Mouse (Mus musculus): ENCODE results near the gene Tagap. TPM values are rescaled to one million over a fixed set of nuclear protein-coding genes. Genes with fewer than 3 reads are reported as not detected.

Gene Tagap
- polyA plus RNA-seq (2014; fragmentation: Nextera tagmentation; extraction: Ambion mirVana), result 0.48 and 0.53 TPM in 2 replicates

- no peak within 1 kb of the TSS for H3K4me3 ChIP-seq (ENCODE audit: low read depth, low read length)
- no peaks in the 10 kb centered on the region for H3K9me3 ChIP-seq (ENCODE audit: control insufficient read depth, low read length)
- DNase-seq (ENCODE audit: low spot score) (no peak), ATAC-seq (replicated peaks; ENCODE audit: low FRiP score) (no peak)
- no peak within 1 kb of the TSS for H3K9ac ChIP-seq (ENCODE audit: low read depth, low read length)
- WGBS, result 51% methylated on average over 13 of the region's 13 CpGs
- H3K4me2 ChIP-seq, result no peak within 1 kb of the TSS
- H3K27ac ChIP-seq (ENCODE audit: low read depth, low read length), result no peak within 1 kb of the TSS
- H3K36me3 ChIP-seq (ENCODE audit: control insufficient read depth, insufficient read depth, low read length), result no peaks in the 10 kb centered on the region
- no peaks in the 10 kb centered on the region for H3K27me3 ChIP-seq (replicated peaks; ENCODE audit: control insufficient read depth, insufficient read depth, low read length)
- H3K4me1 ChIP-seq (replicated peaks; ENCODE audit: control insufficient read depth, insufficient read depth, low read length), result no peaks in the 10 kb centered on the region; the same call in 1 of the 2 replicates
Observed at GRCm38 (mm10) chr17:7925413-7926160, at the start of gene Tagap. Gene Tagap (plus strand): TSS chr17:7926000.

GRCm38 (mm10) chr17:7876541-7876940 is 49.3 kb upstream of the Tagap start:
- ATAC-seq (replicated peaks; ENCODE audit: low FRiP score), result no peak
- no peak overlapping the region for H3K9ac ChIP-seq (ENCODE audit: low read depth, low read length)
- peaks cover 4% of the 10 kb centered on the region; the same call in 1 of the 2 replicates for H3K4me1 ChIP-seq (replicated peaks; ENCODE audit: control insufficient read depth, insufficient read depth, low read length)
- no peak for DNase-seq (ENCODE audit: low spot score)
- H3K27ac ChIP-seq (ENCODE audit: low read depth, low read length), result no peak overlapping the region
- H3K9me3 ChIP-seq (ENCODE audit: control insufficient read depth, low read length), result no peaks in the 10 kb centered on the region
- WGBS, result 88% methylated on average over 13 of the region's 13 CpGs
- H3K4me3 ChIP-seq (ENCODE audit: low read depth, low read length), result no peak overlapping the region
- no peak overlapping the region for H3K4me2 ChIP-seq
- H3K36me3 ChIP-seq (ENCODE audit: control insufficient read depth, insufficient read depth, low read length), result no peaks in the 10 kb centered on the region
- H3K27me3 ChIP-seq (replicated peaks; ENCODE audit: control insufficient read depth, insufficient read depth, low read length), result no peaks in the 10 kb centered on the region

DNA sequence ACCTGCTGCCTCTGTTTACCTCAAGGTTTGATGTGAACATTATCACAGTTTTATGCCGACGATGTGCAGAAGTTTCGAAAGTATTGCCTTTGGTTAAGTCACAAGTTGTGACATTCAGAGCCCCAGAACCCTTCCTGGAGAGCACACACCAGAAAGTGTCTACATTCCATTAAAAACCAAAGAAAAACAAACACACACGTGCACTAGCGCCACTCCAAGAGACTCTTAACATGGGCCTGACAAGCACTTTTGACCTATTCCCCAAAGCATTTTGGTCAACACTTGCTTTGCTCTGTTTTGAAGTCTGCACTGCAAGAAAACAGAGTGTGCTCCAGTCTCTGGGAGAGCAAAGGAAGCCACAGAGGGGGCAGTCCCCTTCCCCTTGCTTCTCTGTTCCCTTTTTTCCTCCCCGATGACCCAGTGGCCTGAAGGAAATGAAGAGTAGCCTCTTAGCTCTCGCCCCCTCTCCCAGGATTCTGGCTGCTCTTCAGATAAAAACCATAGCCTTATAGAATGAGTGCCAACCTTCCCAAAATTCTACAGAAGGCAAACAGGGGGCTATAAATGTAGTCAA is 48.5 kb upstream of the Tagap start:
- DNase-seq (ENCODE audit: low spot score) (no peak), ATAC-seq (replicated peaks; ENCODE audit: low FRiP score) (no peak)
- no peak overlapping the region for H3K9ac ChIP-seq (ENCODE audit: low read depth, low read length)
- no peak overlapping the region for H3K27ac ChIP-seq (ENCODE audit: low read depth, low read length)
- H3K4me3 ChIP-seq (ENCODE audit: low read depth, low read length), result no peak overlapping the region
- no peaks in the 10 kb centered on the region for H3K36me3 ChIP-seq (ENCODE audit: control insufficient read depth, insufficient read depth, low read length)
- H3K4me1 ChIP-seq (replicated peaks; ENCODE audit: control insufficient read depth, insufficient read depth, low read length), result peaks cover 4% of the 10 kb centered on the region; the same call in 1 of the 2 replicates
- no peaks in the 10 kb centered on the region for H3K9me3 ChIP-seq (ENCODE audit: control insufficient read depth, low read length)
- 39% methylated on average over 7 of the region's 7 CpGs for whole genome bisulfite sequencing
- H3K4me2 ChIP-seq, result no peak overlapping the region
- H3K27me3 ChIP-seq (replicated peaks; ENCODE audit: control insufficient read depth, insufficient read depth, low read length), result no peaks in the 10 kb centered on the region

DNA sequence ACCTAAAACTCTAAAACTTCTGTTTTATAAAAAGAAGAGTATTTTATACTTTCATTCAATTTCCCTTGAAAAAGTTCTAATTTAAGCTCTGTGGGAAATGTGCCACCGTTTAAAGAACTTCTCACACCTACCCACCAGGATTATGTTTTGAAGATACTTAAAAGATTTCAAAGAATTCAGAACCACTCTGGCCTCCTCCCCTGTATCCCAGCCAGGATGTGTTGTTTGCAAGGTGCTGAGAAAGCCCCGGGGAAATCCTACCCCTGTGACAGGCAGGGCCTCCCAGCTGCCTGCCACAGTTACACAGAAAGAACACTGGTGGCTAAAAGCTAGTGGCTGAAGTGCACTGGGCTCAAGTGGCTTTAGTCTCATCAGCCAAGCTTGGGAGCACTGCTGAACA is 47.9 kb upstream of the Tagap start:
- Histone ChIP-seq H3K4me3 (ENCODE audit: low read depth, low read length) (no peak overlapping the region), H3K9ac (ENCODE audit: low read depth, low read length) (no peak overlapping the region), H3K27ac (ENCODE audit: low read depth, low read length) (no peak overlapping the region), H3K4me2 (no peak overlapping the region), H3K36me3 (ENCODE audit: control insufficient read depth, insufficient read depth, low read length) (no peaks in the 10 kb centered on the region), H3K9me3 (ENCODE audit: control insufficient read depth, low read length) (no peaks in the 10 kb centered on the region), H3K4me1 (replicated peaks; ENCODE audit: control insufficient read depth, insufficient read depth, low read length) (peaks cover 4% of the 10 kb centered on the region; the same call in 1 of the 2 replicates), H3K27me3 (replicated peaks; ENCODE audit: control insufficient read depth, insufficient read depth, low read length) (no peaks in the 10 kb centered on the region)
- ATAC-seq (replicated peaks; ENCODE audit: low FRiP score) (no peak), DNase-seq (ENCODE audit: low spot score) (no peak)
- WGBS, result 47% methylated on average over 2 of the region's 2 CpGs

GRCm38 (mm10) chr17:7879529-7879928 is 46.3 kb upstream of the Tagap start:
- no peaks in the 10 kb centered on the region for H3K36me3 ChIP-seq (ENCODE audit: control insufficient read depth, insufficient read depth, low read length)
- 71% methylated on average over 4 of the region's 4 CpGs for WGBS
- DNase-seq (ENCODE audit: low spot score), result no peak
- H3K27me3 ChIP-seq (replicated peaks; ENCODE audit: control insufficient read depth, insufficient read depth, low read length), result no peaks in the 10 kb centered on the region
- H3K4me2 ChIP-seq, result no peak overlapping the region
- no peak overlapping the region for H3K27ac ChIP-seq (ENCODE audit: low read depth, low read length)
- H3K9ac ChIP-seq (ENCODE audit: low read depth, low read length), result no peak overlapping the region
- H3K4me3 ChIP-seq (ENCODE audit: low read depth, low read length), result no peak overlapping the region
- no peaks in the 10 kb centered on the region for H3K9me3 ChIP-seq (ENCODE audit: control insufficient read depth, low read length)
- ATAC-seq (replicated peaks; ENCODE audit: low FRiP score), result no peak
- peaks cover 4% of the 10 kb centered on the region; the same call in 1 of the 2 replicates for H3K4me1 ChIP-seq (replicated peaks; ENCODE audit: control insufficient read depth, insufficient read depth, low read length)

- Histone ChIP-seq H3K27me3 (replicated peaks; ENCODE audit: control insufficient read depth, insufficient read depth, low read length) (no peaks in the 10 kb centered on the region), H3K9ac (ENCODE audit: low read depth, low read length) (no peak overlapping the region)
- 88% methylated on average over 11 of the region's 11 CpGs for WGBS
Observed at GRCm38 (mm10) chr17:7883126-7883525, 42.7 kb upstream of the Tagap start.

GRCm38 (mm10) chr17:7884606-7885005 is 41.2 kb upstream of the Tagap start:
- no peak for DNase-seq (ENCODE audit: low spot score)
- H3K9me3 ChIP-seq (ENCODE audit: control insufficient read depth, low read length), result no peaks in the 10 kb centered on the region
- no peaks in the 10 kb centered on the region for H3K36me3 ChIP-seq (ENCODE audit: control insufficient read depth, insufficient read depth, low read length)
- H3K9ac ChIP-seq (ENCODE audit: low read depth, low read length), result no peak overlapping the region
- H3K27ac ChIP-seq (ENCODE audit: low read depth, low read length), result no peak overlapping the region
- WGBS, result 78% methylated on average over 10 of the region's 10 CpGs
- no peak overlapping the region for H3K4me3 ChIP-seq (ENCODE audit: low read depth, low read length)
- no peaks in the 10 kb centered on the region for H3K4me1 ChIP-seq (replicated peaks; ENCODE audit: control insufficient read depth, insufficient read depth, low read length)
- H3K27me3 ChIP-seq (replicated peaks; ENCODE audit: control insufficient read depth, insufficient read depth, low read length), result no peaks in the 10 kb centered on the region
- no peak for ATAC-seq (replicated peaks; ENCODE audit: low FRiP score)
- no peak overlapping the region for H3K4me2 ChIP-seq

More at GRCm38 (mm10) chr17:7883126-7883525, 42.7 kb upstream of the Tagap start:
- no peak overlapping the region for H3K4me3 ChIP-seq (ENCODE audit: low read depth, low read length)
- H3K4me1 ChIP-seq (replicated peaks; ENCODE audit: control insufficient read depth, insufficient read depth, low read length), result no peaks in the 10 kb centered on the region
- no peak overlapping the region for H3K27ac ChIP-seq (ENCODE audit: low read depth, low read length)
- no peak for ATAC-seq (replicated peaks; ENCODE audit: low FRiP score)
- no peaks in the 10 kb centered on the region for H3K36me3 ChIP-seq (ENCODE audit: control insufficient read depth, insufficient read depth, low read length)
- DNase-seq (ENCODE audit: low spot score), result no peak
- H3K9me3 ChIP-seq (ENCODE audit: control insufficient read depth, low read length), result no peaks in the 10 kb centered on the region
- no peak overlapping the region for H3K4me2 ChIP-seq

DNA sequence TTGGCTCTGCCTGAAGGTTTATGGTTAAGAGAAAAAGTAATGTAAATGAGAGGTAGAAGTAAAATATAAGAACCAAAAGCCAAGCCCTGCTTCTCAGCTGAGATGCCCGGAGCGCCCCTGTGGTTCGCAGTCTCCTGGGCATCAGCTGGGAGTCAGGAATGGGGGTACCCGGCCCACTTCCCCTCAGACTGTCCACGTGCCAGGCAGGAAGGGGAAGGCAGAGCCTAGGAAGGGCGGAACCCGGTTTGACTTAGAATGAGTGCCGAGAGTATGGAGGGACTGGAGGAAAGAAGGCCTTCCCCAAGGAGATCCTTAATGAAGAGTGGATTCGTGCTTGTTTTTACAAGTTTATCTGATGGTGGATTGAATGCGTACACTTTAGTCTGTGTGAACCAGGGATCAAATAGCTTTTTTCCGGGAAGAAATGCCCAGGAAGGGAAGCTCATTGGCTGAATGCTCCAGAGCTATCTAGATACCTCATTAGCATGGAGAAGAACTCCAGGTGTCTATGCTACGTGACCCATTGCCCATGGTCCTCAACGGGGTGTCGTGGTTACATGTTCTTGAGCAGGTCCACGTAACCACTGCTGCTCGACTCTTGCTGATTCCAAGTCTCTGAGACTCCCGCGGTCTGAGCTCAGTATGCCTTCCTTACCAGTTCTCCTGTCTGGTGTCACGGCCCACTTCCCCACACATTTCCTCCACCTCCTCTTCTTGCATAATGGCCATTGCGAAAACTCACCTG is 38.6 kb upstream of the Tagap start:
- H3K27ac ChIP-seq (ENCODE audit: low read depth, low read length), result no peak overlapping the region
- no peaks in the 10 kb centered on the region for H3K36me3 ChIP-seq (ENCODE audit: control insufficient read depth, insufficient read depth, low read length)
- H3K27me3 ChIP-seq (replicated peaks; ENCODE audit: control insufficient read depth, insufficient read depth, low read length), result no peaks in the 10 kb centered on the region
- no peaks in the 10 kb centered on the region for H3K9me3 ChIP-seq (ENCODE audit: control insufficient read depth, low read length)
- 82% methylated on average over 20 of the region's 20 CpGs for WGBS
- H3K4me1 ChIP-seq (replicated peaks; ENCODE audit: control insufficient read depth, insufficient read depth, low read length), result no peaks in the 10 kb centered on the region
- ATAC-seq (replicated peaks; ENCODE audit: low FRiP score), result no peak
- no peak overlapping the region for H3K9ac ChIP-seq (ENCODE audit: low read depth, low read length)
- no peak for DNase-seq (ENCODE audit: low spot score)
- H3K4me3 ChIP-seq (ENCODE audit: low read depth, low read length), result no peak overlapping the region
- H3K4me2 ChIP-seq, result no peak overlapping the region
